Mouse (Mus musculus): Measurements from ENCODE around the gene Cyp2b10. TPM values are rescaled to one million over a fixed set of nuclear protein-coding genes. Genes with fewer than 3 reads are reported as not detected.
A peak's percentile ranks its signal among the peaks of the same experiment; 100 is the strongest.
"Not testable (repeated sequence)": the region's sequence is repeated elsewhere in the genome, so short reads cannot be mapped to it uniquely, and the experiment has no call there.

Cyp2b10 gene
- polyA plus RNA-seq, 1 experiment = not detected

DNA sequence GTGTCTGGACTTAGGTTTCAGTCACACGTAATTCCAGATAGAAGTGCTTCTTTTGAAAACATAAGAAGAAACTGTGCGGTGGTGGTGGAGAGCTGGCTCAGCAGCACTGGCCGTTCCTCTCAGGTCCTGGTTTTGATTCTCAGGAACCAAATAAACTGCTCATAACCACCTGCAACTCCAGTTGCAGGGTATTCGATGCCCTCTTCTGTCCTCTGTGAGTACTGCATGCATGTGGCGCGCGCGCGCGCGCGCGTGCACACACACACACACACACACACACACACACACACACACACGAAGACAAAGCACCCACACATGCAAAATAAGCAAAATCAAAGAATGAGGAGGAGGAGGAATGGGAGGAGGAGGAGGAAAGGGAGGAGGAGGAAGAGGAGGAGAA is 5.7 kb downstream of the Cyp2b10 start:
- Histone ChIP-seq H3K27me3 (ENCODE audit: control insufficient read depth, insufficient read depth, insufficient read length) (peaks cover 8% of the 10 kb centered on the region), H3K79me2 (ENCODE audit: control insufficient read depth, insufficient read depth) (no peaks in the 10 kb centered on the region), H3ac (ENCODE audit: control insufficient read depth, insufficient read length, low read depth) (no peak overlapping the region), H3K36me3 (ENCODE audit: control insufficient read depth, insufficient read depth) (no peaks in the 10 kb centered on the region), H3K4me3 (ENCODE audit: insufficient read depth, poor library complexity, severe bottlenecking) (no peak overlapping the region), H3K79me3 (ENCODE audit: low read depth) (no peaks in the 10 kb centered on the region)
- no peak for TF ChIP-seq MAX (IDR thresholded peaks at IDR 0.05)
- no peak for TF ChIP-seq MYOG (IDR thresholded peaks at IDR 0.05; ENCODE audit: control insufficient read depth, extremely low read depth, insufficient read length)
- TF ChIP-seq CTCF (IDR thresholded peaks at IDR 0.05; ENCODE audit: control insufficient read depth, insufficient read depth, insufficient read length) = no peak
- no peak for TF ChIP-seq USF1 (IDR thresholded peaks at IDR 0.05; ENCODE audit: low read depth)
- TF ChIP-seq FOSL1 (IDR thresholded peaks at IDR 0.05; ENCODE audit: insufficient read depth, low read length, poor library complexity, severe bottlenecking) = no peak
- no peak for TF ChIP-seq MYOD1 (IDR thresholded peaks at IDR 0.05; ENCODE audit: control insufficient read depth, insufficient read length, low read depth)
- no peak for TF ChIP-seq CEBPB (IDR thresholded peaks at IDR 0.05; ENCODE audit: low read depth)

DNA sequence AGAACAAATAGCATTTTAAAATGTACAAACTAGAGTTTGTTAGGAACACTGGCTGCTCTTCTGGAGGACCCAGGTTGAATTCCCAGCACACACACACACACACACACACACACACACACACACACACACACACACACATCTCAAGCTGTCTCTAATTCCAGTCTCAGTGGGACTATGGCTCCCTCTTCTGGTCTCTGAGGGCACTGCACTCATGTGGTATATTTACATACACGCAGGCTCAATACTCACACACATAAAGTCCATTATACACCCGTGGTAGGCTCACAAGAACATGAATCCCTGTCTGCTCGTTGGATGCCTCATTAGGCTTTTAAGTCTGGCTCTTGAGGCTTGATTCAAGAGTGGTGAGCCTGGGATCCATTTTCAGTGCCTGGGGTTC is 6.6 kb downstream of the Cyp2b10 start:
- TF ChIP-seq CTCF (IDR thresholded peaks at IDR 0.05; ENCODE audit: control insufficient read depth, insufficient read depth, insufficient read length) = peak; percentile 3
- TF ChIP-seq MYOG (IDR thresholded peaks at IDR 0.05; ENCODE audit: control insufficient read depth, extremely low read depth, insufficient read length) = no peak
- no peak overlapping the region for H3K4me3 ChIP-seq (ENCODE audit: insufficient read depth, poor library complexity, severe bottlenecking)
- H3K36me3 ChIP-seq (ENCODE audit: control insufficient read depth, insufficient read depth) = no peaks in the 10 kb centered on the region
- no peaks in the 10 kb centered on the region for H3K79me3 ChIP-seq (ENCODE audit: low read depth)
- H3ac ChIP-seq (ENCODE audit: control insufficient read depth, insufficient read length, low read depth) = no peak overlapping the region
- H3K27me3 ChIP-seq (ENCODE audit: control insufficient read depth, insufficient read depth, insufficient read length) = peaks cover 8% of the 10 kb centered on the region
- no peaks in the 10 kb centered on the region for H3K79me2 ChIP-seq (ENCODE audit: control insufficient read depth, insufficient read depth)

DNA sequence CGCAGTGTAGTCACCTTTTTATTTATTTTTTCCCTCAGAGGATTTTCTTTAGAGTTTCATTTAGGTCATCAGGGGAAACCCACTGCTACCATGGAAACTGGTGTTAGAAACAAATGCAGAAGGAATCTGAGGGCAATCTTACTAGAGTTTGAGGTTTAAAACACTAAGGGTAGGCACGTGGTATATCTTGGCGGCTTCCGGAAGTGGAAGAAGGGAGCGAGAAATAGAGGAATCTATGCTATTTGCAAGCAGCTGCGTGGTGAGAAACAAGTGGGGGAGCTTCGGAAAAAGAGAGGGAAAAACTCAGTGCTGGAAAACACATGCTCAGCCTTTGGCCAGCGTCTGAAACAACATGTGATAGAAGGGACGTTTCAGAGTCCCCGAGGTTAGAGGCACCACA is 7.1 kb downstream of the Cyp2b10 start:
- Histone ChIP-seq H3ac (ENCODE audit: control insufficient read depth, insufficient read length, low read depth) (no peak overlapping the region), H3K79me3 (ENCODE audit: low read depth) (no peaks in the 10 kb centered on the region), H3K27me3 (ENCODE audit: control insufficient read depth, insufficient read depth, insufficient read length) (peaks cover 4% of the 10 kb centered on the region), H3K79me2 (ENCODE audit: control insufficient read depth, insufficient read depth) (no peaks in the 10 kb centered on the region), H3K4me3 (ENCODE audit: insufficient read depth, poor library complexity, severe bottlenecking) (no peak overlapping the region), H3K36me3 (ENCODE audit: control insufficient read depth, insufficient read depth) (no peaks in the 10 kb centered on the region)
- TF ChIP-seq MYOG (IDR thresholded peaks at IDR 0.05; ENCODE audit: control insufficient read depth, extremely low read depth, insufficient read length) = no peak
- no peak for TF ChIP-seq CTCF (IDR thresholded peaks at IDR 0.05; ENCODE audit: control insufficient read depth, insufficient read depth, insufficient read length)
- TF ChIP-seq CEBPB (IDR thresholded peaks at IDR 0.05; ENCODE audit: low read depth) = no peak

DNA sequence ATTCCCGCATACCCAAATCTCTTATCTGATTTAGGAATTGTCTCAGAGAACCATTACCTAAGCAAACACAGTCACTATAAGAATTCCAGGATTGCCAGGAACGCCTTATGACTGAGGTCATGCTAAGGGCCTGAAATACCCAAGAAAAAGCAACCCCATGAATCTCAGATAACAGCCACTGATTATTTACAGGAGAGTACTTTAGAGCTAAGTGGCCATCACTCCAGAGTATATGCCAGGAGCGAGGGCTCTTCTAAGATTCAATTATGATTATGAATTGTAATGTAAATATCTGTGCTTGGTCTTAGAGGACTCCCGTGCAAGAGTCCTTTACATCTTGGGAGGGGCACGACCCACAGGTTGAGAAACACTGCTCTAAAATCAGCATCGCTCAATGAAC is 10.0 kb downstream of the Cyp2b10 start:
- peaks cover 4% of the 10 kb centered on the region for H3K27me3 ChIP-seq (ENCODE audit: control insufficient read depth, insufficient read depth, insufficient read length)
- no peaks in the 10 kb centered on the region for H3K79me3 ChIP-seq (ENCODE audit: low read depth)
- TF ChIP-seq MYOG (IDR thresholded peaks at IDR 0.05; ENCODE audit: control insufficient read depth, extremely low read depth, insufficient read length) (no peak), USF1 (IDR thresholded peaks at IDR 0.05; ENCODE audit: low read depth) (no peak), MAX (IDR thresholded peaks at IDR 0.05) (no peak), MYOD1 (IDR thresholded peaks at IDR 0.05; ENCODE audit: control insufficient read depth, insufficient read length, low read depth) (no peak), CEBPB (IDR thresholded peaks at IDR 0.05; ENCODE audit: low read depth) (no peak), FOSL1 (IDR thresholded peaks at IDR 0.05; ENCODE audit: insufficient read depth, low read length, poor library complexity, severe bottlenecking) (no peak), CTCF (IDR thresholded peaks at IDR 0.05; ENCODE audit: control insufficient read depth, insufficient read depth, insufficient read length) (no peak)
- H3K36me3 ChIP-seq (ENCODE audit: control insufficient read depth, insufficient read depth) = no peaks in the 10 kb centered on the region
- no peak overlapping the region for H3K4me3 ChIP-seq (ENCODE audit: insufficient read depth, poor library complexity, severe bottlenecking)
- H3K79me2 ChIP-seq (ENCODE audit: control insufficient read depth, insufficient read depth) = no peaks in the 10 kb centered on the region
- H3ac ChIP-seq (ENCODE audit: control insufficient read depth, insufficient read length, low read depth) = no peak overlapping the region

DNA sequence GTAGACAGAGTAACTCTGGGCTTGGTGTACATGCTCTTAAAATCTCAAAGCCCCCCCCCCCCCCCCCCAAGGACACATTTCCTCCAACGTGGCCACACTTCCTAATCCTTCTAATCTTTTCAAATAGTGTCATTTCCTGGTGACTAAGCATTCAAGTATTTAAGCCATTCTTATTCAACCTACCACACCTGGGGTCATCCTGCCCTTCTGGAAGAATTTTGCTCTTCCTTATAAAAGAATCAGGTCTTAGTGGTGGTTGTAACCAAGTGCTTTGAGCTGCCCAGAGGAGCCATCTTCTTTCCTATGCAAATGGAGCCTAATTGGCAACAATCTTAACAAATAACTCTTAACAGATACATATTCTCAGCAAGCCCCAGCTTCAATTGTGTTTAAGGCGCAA is 12.6 kb downstream of the Cyp2b10 start:
- H3K36me3 ChIP-seq (ENCODE audit: control insufficient read depth, insufficient read depth) = no peaks in the 10 kb centered on the region
- no peak overlapping the region for H3K4me3 ChIP-seq (ENCODE audit: insufficient read depth, poor library complexity, severe bottlenecking)
- TF ChIP-seq MAX (IDR thresholded peaks at IDR 0.05) (no peak), USF1 (IDR thresholded peaks at IDR 0.05; ENCODE audit: low read depth) (no peak), MYOD1 (IDR thresholded peaks at IDR 0.05; ENCODE audit: control insufficient read depth, insufficient read length, low read depth) (no peak), CTCF (IDR thresholded peaks at IDR 0.05; ENCODE audit: control insufficient read depth, insufficient read depth, insufficient read length) (no peak), MYOG (IDR thresholded peaks at IDR 0.05; ENCODE audit: control insufficient read depth, extremely low read depth, insufficient read length) (no peak), CEBPB (IDR thresholded peaks at IDR 0.05; ENCODE audit: low read depth) (no peak), FOSL1 (IDR thresholded peaks at IDR 0.05; ENCODE audit: insufficient read depth, low read length, poor library complexity, severe bottlenecking) (no peak)
- no peaks in the 10 kb centered on the region for H3K79me2 ChIP-seq (ENCODE audit: control insufficient read depth, insufficient read depth)
- peaks cover 8% of the 10 kb centered on the region for H3K27me3 ChIP-seq (ENCODE audit: control insufficient read depth, insufficient read depth, insufficient read length)
- no peaks in the 10 kb centered on the region for H3K79me3 ChIP-seq (ENCODE audit: low read depth)
- H3ac ChIP-seq (ENCODE audit: control insufficient read depth, insufficient read length, low read depth) = no peak overlapping the region

DNA sequence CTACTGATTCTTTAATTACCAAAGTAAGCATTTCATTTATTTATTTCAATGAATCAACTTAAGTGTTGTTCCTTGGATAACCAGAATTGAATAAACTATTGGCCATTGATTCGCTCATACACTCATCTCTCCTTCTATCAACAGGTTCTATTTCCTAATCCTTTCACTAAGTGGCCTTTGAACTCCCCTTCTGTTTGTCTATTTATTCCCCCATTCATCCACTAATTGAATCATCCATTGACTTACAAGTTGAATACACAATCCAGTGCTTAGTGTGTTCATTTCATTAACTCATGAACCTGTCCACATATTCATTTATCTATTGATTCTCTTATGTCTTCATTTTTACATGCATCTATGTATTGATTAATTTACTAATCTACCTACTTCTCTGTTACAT is 18.7 kb downstream of the Cyp2b10 start:
- H3ac ChIP-seq (ENCODE audit: control insufficient read depth, insufficient read length, low read depth) = no peak overlapping the region
- no peaks in the 10 kb centered on the region for H3K79me2 ChIP-seq (ENCODE audit: control insufficient read depth, insufficient read depth)
- H3K27me3 ChIP-seq (ENCODE audit: control insufficient read depth, insufficient read depth, insufficient read length) = peaks cover 4% of the 10 kb centered on the region

DNA sequence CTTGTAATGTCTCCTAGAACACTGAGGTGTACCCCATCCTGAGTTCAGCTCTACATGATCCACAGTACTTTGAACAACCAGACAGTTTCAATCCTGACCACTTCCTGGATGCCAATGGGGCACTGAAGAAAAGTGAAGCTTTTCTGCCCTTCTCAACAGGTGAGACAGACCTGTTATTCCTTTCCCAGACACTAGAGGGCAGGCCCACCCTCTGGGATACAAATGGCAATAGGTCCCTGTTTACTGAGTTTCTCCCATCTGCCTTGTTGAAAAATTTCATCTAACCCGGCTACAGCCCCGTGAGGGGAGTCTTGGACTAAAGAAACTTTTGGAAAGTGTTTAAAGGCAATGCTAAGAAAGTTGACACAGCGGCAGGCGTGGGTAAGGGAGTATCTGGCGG is 19.9 kb downstream of the Cyp2b10 start:
- H3K4me3 ChIP-seq (ENCODE audit: insufficient read depth, poor library complexity, severe bottlenecking); H3ac ChIP-seq (ENCODE audit: control insufficient read depth, insufficient read length, low read depth); H3K79me2 ChIP-seq (ENCODE audit: control insufficient read depth, insufficient read depth); H3K79me3 ChIP-seq (ENCODE audit: low read depth); H3K27me3 ChIP-seq (ENCODE audit: control insufficient read depth, insufficient read depth, insufficient read length); H3K36me3 ChIP-seq (ENCODE audit: control insufficient read depth, insufficient read depth): not testable (repeated sequence)

More for the DNA sequence above, 18.7 kb downstream of the Cyp2b10 start:
- no peaks in the 10 kb centered on the region for H3K36me3 ChIP-seq (ENCODE audit: control insufficient read depth, insufficient read depth)
- TF ChIP-seq MYOG (IDR thresholded peaks at IDR 0.05; ENCODE audit: control insufficient read depth, extremely low read depth, insufficient read length) = no peak
- TF ChIP-seq FOSL1 (IDR thresholded peaks at IDR 0.05; ENCODE audit: insufficient read depth, low read length, poor library complexity, severe bottlenecking) = no peak
- TF ChIP-seq CEBPB (IDR thresholded peaks at IDR 0.05; ENCODE audit: low read depth) = no peak
- no peak for TF ChIP-seq MYOD1 (IDR thresholded peaks at IDR 0.05; ENCODE audit: control insufficient read depth, insufficient read length, low read depth)
- no peak for TF ChIP-seq MAX (IDR thresholded peaks at IDR 0.05)
- TF ChIP-seq CTCF (IDR thresholded peaks at IDR 0.05; ENCODE audit: control insufficient read depth, insufficient read depth, insufficient read length) = no peak
- no peak for TF ChIP-seq USF1 (IDR thresholded peaks at IDR 0.05; ENCODE audit: low read depth)
- H3K4me3 ChIP-seq (ENCODE audit: insufficient read depth, poor library complexity, severe bottlenecking) = no peak overlapping the region
- H3K79me3 ChIP-seq (ENCODE audit: low read depth) = no peaks in the 10 kb centered on the region

All from C2C12 (cell line).